Mouse (Mus musculus) heart, adult 2 months (tissue): ENCODE measurements around the gene Rsrc1.

Experiments used
- CTCF ChIP-seq: fragments of 200-600 bp; IDR thresholded peaks from 2 replicates; pipeline ENCODE4 v1.8.1; 2022; ENCODE audit warnings: antibody characterized with exemption, mild to moderate bottlenecking, moderate library complexity
- EP300 ChIP-seq: fragments of 200-500 bp; IDR thresholded peaks from 2 replicates; pipeline ENCODE4 v1.6.1; 2011; ENCODE audit warnings: low read depth, low read length, control low read depth; ENCODE audit not compliant: insufficient read depth
- POLR2A ChIP-seq: fragments of 200-500 bp; IDR thresholded peaks from 2 replicates; pipeline ENCODE4 v1.6.1; 2011; ENCODE audit warnings: mild to moderate bottlenecking, low read depth, low read length, control low read depth; ENCODE audit not compliant: insufficient read depth

DNA sequence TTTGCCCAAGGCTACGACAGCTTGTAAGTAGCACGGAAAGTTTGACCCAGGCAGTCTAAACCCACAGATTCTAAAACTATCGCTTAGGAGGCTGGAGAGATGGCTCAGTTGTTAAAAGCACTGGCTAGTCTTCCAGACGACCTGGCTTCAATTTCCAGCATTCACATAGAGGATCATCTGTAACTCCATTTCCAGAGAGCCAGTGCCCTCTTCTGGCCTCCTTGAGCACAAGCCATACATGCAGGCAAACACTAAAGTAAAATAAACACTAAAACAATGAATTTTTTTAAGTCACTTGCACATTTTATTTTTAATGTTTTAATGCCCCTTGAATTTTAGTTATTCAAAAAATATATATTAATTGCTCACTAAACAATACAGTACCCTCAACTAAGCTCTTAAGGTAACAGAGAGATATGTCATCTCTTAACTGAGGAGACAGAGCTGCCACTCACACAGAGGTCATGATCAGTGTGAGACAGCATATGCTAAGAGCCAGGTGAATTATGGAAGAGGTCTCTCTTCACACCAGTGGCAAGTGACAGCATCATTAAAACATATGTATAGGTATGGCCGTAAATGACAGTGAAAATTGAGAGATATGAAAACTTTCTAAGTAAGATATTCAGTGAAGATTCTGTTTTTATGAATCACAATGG, 361.9 kb downstream of the Rsrc1 start:
- TF ChIP-seq POLR2A (no peak), EP300 (no peak), CTCF (peak; percentile 41)
